Mouse (Mus musculus) bone marrow, adult 2 months (tissue): Measurements from ENCODE around the gene Fam107b.

Experiments
- CTCF ChIP-seq: fragments of 200-500 bp; IDR thresholded peaks from 2 replicates; pipeline ENCODE4 v1.5.1; 2011; ENCODE audit warnings: low read length, control low read depth; ENCODE audit not compliant: control insufficient read depth, insufficient read depth
- POLR2A ChIP-seq: fragments of 200-500 bp; IDR thresholded peaks from 2 replicates; pipeline ENCODE4 v1.6.1; 2011; ENCODE audit warnings: low read depth, mild to moderate bottlenecking, control low read depth, low read length, borderline replicate concordance; ENCODE audit not compliant: control insufficient read depth

- TF ChIP-seq CTCF (no peak), POLR2A (no peak)
These were observed 113.1 kb downstream of the Fam107b start for GRCm38 (mm10) chr2:3683343-3683742.
